Mouse (Mus musculus) common myeloid progenitor, adult 5-6 weeks (primary cell): ENCODE data around the gene Lsm3. TPM values are rescaled to one million over a fixed set of nuclear protein-coding genes. Genes with fewer than 3 reads are reported as not detected.

ENCODE experiments used
- ATAC-seq: replicated peaks from 2 replicates; pipeline ENCODE4 v1.8.0; 2016; ENCODE audit warnings: low read depth, mild to moderate bottlenecking, moderate TSS enrichment, inconsistent platforms; ENCODE audit not compliant: poor library complexity, severe bottlenecking
- total RNA-seq: library from RNA; stranded (forward); fragments of 200-1000, 187-1606 nt; gene quantifications from 2 replicates; pipeline ENCODE4 v1.2.3, GENCODE M21; 2017

Gene Lsm3
- total RNA-seq, 1 experiment from 2014 or later, result 371 TPM

- no peak for ATAC-seq
These were observed 7.7 kb upstream of the Lsm3 start for GRCm38 (mm10) chr6:91508041-91508440.

DNA sequence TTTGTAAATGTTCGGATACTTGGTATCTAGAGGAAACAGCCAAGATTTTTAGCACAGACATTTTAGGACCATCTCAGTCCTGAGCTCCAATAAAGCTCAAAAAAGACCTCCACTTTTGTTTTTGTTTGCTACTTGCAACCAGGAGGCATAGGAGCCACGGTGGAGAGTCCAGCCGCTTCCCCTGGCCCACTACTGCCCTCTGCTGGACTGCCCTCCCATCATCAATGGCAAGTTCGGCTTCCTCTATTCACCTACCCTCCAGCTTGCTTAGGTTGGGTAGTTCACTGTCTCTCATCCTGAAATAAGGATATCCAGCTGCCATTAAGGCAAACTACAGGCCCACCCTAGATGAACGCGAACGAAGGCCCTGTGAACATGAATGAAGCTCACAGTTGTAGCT lies 6.4 kb upstream of the Lsm3 start:
- ATAC-seq, result peak; percentile 59

GRCm38 (mm10) chr6:91510211-91510610 lies 5.5 kb upstream of the Lsm3 start:
- ATAC-seq, result no peak

- no peak for ATAC-seq
These were observed 1.6 kb upstream of the Lsm3 start for GRCm38 (mm10) chr6:91514135-91514534.

GRCm38 (mm10) chr6:91514737-91515362 lies 878 bp upstream of the Lsm3 start:
- ATAC-seq, result no peak

- 0 out of 2 replicates have a peak, but pooled peaks have one; percentile 12 for ATAC-seq
These were observed 2.8 kb downstream of the Lsm3 start for GRCm38 (mm10) chr6:91518454-91519020.

DNA sequence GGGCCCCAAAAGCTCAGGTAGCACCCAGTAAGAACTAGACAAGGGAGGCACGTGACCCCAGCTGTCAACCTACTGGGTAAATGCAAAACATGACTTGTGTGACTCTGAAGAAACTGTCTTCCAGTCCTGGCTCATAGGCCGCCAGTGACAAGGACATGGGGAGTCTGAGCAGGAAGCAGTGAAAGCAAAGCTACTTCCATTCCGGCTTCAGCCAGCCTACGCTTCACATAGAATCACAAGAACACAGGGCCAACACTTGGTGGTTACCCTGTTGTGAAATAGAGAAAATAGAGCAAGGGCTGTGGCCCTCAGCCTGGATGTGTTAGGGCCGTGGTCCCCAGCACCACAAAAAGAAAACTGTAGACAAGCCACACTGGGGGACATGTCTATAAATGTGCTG lies 7.1 kb downstream of the Lsm3 start:
- no peak for ATAC-seq

DNA sequence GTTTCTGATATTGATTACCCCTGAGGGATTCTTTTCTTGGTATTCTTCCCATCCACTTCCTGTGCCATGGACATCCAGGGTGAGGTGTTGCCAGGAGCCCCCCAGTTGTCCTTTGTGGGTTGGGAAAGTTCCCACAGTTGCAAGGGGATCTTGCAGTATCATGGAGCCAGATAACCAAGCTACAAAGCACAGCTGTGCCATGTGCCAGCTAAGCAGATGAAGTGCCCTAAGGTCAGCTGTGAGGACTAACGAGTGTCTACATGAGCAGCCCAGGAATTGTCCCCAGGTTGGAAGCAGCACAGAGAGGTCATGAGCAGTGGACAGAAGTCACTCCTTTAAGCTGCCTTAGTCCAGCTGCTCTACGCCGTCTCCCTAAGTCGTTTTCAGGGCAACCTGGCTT lies 9.8 kb downstream of the Lsm3 start:
- ATAC-seq, result no peak

GRCm38 (mm10) chr6:91527227-91527860 lies 11.6 kb downstream of the Lsm3 start:
- ATAC-seq, result peak; percentile 88

GRCm38 (mm10) chr6:91528265-91528664 lies 12.5 kb downstream of the Lsm3 start:
- no peak for ATAC-seq

GRCm38 (mm10) chr6:91530673-91531072 lies 14.9 kb downstream of the Lsm3 start:
- no peak for ATAC-seq

GRCm38 (mm10) chr6:91531276-91531675 lies 15.5 kb downstream of the Lsm3 start:
- ATAC-seq, result no peak

DNA sequence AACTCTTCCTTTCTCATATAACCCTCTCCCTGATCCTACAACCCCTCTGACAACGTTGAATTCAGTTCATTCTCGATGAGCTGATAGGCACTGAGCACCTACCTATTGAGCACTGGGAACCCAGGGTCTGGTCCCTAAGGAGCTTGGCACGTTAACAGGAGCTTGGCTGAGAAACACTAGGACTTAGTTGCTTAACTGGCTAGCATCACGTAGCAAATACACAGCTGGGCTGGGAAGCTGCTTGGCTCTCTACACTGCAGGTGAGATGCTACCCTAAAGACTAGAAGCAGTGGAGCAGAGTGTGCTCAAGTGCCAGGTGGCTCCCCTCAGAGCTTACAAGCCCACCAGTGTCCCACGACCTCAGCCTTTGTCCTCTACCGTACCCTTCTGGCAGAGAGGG lies 16.9 kb downstream of the Lsm3 start:
- ATAC-seq, result no peak

- no peak for ATAC-seq
These were observed 17.6 kb downstream of the Lsm3 start for GRCm38 (mm10) chr6:91533359-91533758.

- no peak for ATAC-seq
These were observed 18.0 kb downstream of the Lsm3 start for GRCm38 (mm10) chr6:91533771-91534170.

GRCm38 (mm10) chr6:91534268-91534667 lies 18.5 kb downstream of the Lsm3 start:
- ATAC-seq, result no peak

- no peak for ATAC-seq
These were observed 19.5 kb downstream of the Lsm3 start for GRCm38 (mm10) chr6:91535231-91535630.

DNA sequence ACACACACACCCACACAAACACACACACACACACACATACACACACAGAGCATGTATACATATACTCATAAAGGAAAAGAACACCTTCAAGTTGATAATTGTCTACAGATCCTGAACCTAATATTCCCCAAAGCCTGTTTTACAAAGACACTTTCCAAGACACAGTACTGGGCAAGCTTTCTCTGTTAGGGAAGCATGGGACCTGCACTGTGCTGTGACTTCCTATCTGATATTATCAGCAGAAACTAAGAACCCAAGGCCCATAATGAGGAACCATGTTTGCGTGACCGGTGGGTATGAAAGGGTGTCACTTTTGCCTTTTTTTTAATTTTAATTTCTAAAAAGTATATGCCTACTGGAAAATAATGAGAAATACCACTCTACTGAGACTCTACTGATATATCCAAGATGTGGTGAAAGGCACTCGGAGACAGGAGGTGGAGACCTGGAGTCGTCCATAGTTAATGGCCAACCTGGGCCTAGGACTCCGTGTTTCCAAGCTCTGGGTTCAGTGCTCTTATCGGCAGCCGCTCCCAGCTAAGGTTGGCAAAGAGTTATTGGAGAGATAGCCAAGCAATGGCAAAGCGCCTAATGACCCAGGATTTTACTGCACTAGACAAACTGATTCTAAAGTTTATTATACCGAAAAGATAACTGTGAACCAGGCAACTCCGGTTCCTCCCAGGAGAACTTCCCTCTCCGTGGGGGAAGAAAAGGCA lies 20.5 kb downstream of the Lsm3 start:
- no peak for ATAC-seq

DNA sequence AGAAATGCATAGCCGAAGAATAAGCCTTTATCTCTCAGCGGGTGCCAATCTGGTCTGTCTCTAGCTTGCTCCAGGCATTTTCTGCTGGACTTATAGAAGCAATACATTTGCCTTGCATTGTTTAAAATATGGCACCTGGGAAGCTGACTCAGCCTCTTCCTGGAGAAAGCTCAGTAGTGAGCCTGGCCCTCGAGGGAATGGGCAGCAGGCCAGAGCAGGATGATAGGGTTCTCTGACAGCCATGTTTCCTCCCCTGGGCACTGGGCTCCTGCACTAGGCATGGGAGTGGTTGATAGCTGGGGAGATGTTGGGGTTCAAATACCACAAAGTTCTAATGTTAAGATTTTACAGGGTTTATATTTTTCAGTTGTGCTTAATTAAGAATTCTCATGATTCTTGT lies 25.5 kb downstream of the Lsm3 start:
- ATAC-seq, result no peak

DNA sequence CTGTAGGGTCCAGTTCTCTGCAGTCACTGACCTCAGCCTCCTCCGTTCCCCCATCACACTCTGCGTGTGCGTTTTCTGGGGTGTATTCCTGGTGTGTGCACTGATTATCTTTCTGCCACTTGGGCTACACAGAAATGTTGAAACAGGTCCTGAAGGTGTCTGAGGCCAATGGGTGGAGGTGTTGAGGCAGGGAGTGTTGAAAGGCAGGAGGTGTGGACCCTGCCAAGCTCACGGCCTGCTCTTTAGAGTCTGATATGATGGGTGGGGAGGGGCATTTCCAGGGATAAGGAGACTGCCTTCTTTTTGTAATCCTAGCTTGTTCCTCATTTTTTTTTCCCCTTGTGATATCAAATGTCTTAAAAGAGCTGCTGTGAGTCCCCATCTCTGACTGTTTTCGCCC lies 27.3 kb downstream of the Lsm3 start:
- ATAC-seq, result no peak

GRCm38 (mm10) chr6:91546241-91546884 lies 30.6 kb downstream of the Lsm3 start:
- peak; percentile 47; the same call in 1 of the 2 replicates for ATAC-seq
